Mouse (Mus musculus) stomach, embryonic 14.5 days (tissue): ENCODE results near the gene Wasf2. TPM values are rescaled to one million over a fixed set of nuclear protein-coding genes. Genes with fewer than 3 reads are reported as not detected.
A peak's percentile ranks its signal among the peaks of the same experiment; 100 is the strongest.

ENCODE experiments used
- ATAC-seq: fragments of 200-750 bp; cut with Nextera tagmentation; 2 replicates; pipeline ENCODE4 v1.8.0; 2017; ENCODE audit warnings: low read depth, moderate TSS enrichment; ENCODE audit not compliant: insufficient number of reproducible peaks, insufficient read depth, low FRiP score
- H3K27ac ChIP-seq: fragments of 300-500 bp; sonication (generic); 2 replicates; pipeline ENCODE4 v1.5.1; 2014; ENCODE audit warnings: mild to moderate bottlenecking, low read length, moderate library complexity, mixed read lengths
- H3K27me3 ChIP-seq: fragments of 300-500 bp; sonication (generic); 2 replicates; pipeline ENCODE4 v1.6.1; 2014; ENCODE audit warnings: low read length, control low read depth, mixed read lengths; ENCODE audit not compliant: control insufficient read depth, insufficient read depth
- H3K36me3 ChIP-seq: fragments of 300-500 bp; sonication (generic); 2 replicates; pipeline ENCODE4 v1.6.1; 2014; ENCODE audit warnings: mild to moderate bottlenecking, control low read depth, low read length, moderate library complexity, mixed read lengths; ENCODE audit not compliant: control insufficient read depth, insufficient read depth
- H3K4me1 ChIP-seq: fragments of 300-500 bp; sonication (generic); 2 replicates; pipeline ENCODE4 v1.6.1; 2014; ENCODE audit warnings: low read length, control low read depth, mixed read lengths; ENCODE audit not compliant: control insufficient read depth, insufficient read depth
- H3K4me2 ChIP-seq: fragments of 300-500 bp; sonication (generic); replicated peaks from 2 replicates; pipeline ENCODE4 v1.6.1; 2014; ENCODE audit warnings: low read depth, low read length, control low read depth
- H3K4me3 ChIP-seq: fragments of 300-500 bp; sonication (generic); 2 replicates; pipeline ENCODE4 v1.5.1; 2014; ENCODE audit warnings: low read depth, low read length, control low read depth
- H3K9ac ChIP-seq: fragments of 300-500 bp; sonication (generic); replicated peaks from 2 replicates; pipeline ENCODE4 v1.6.1; 2014; ENCODE audit warnings: low read depth, mild to moderate bottlenecking, control low read depth, low read length, moderate library complexity, mixed read lengths
- H3K9me3 ChIP-seq: fragments of 300-500 bp; sonication (generic); 2 replicates; pipeline ENCODE4 v1.6.1; 2016; ENCODE audit warnings: low read depth, low read length, control low read depth; ENCODE audit not compliant: control insufficient read depth
- WGBS: fragments of 180-500 bp; shearing (Covaris S2); extraction: QIAGEN DNeasy Blood & Tissue Kit; methylation state at CpG from one replicate; pipeline ENCODE4 v1.1.7; 2014; 5-methylcytosine and 5-hydroxymethylcytosine counted together
- polyA plus RNA-seq: library from polyadenylated mRNA; unstranded; fragments of >200 nt; fragmentation: Nextera tagmentation; extraction: Ambion mirVana; gene quantifications from 2 replicates; pipeline ENCODE4 v1.2.1, GENCODE M21; 2014

The Wasf2 gene
- polyA plus RNA-seq, 1 experiment from 2014 or later, result 120 TPM

DNA sequence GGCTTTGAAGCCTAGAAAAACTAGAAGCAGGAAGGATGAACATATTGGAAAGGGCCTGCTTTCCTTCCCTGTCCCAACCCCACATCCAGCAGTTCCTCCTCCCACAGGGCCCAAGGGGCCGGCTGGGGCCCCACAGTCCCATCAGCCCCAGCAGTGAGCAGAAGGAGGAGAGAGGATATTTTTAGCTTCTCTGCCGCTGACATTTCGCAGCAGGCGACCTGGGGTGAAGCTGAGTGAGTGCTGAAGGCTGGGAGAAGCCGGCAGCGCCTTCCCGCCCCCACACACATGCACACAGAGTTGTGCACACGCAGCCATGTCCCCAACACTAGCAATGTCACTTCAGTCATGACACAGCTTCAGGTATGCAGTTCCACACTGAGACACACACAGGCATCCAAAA lies 42.5 kb upstream of the Wasf2 start:
- ATAC-seq, result no peak; the same call in 1 of the 2 replicates
- WGBS, result 18% methylated on average over 8 of the region's 8 CpGs
- Histone ChIP-seq H3K27ac (peak overlapping the region; percentile 96), H3K4me1 (peaks cover 80% of the 10 kb centered on the region), H3K36me3 (no peaks in the 10 kb centered on the region), H3K4me2 (peak overlapping the region; percentile 7; the same call in 1 of the 2 replicates), H3K4me3 (no peak overlapping the region), H3K27me3 (no peaks in the 10 kb centered on the region), H3K9ac (peak overlapping the region; percentile 14; the same call in 1 of the 2 replicates), H3K9me3 (no peaks in the 10 kb centered on the region)

DNA sequence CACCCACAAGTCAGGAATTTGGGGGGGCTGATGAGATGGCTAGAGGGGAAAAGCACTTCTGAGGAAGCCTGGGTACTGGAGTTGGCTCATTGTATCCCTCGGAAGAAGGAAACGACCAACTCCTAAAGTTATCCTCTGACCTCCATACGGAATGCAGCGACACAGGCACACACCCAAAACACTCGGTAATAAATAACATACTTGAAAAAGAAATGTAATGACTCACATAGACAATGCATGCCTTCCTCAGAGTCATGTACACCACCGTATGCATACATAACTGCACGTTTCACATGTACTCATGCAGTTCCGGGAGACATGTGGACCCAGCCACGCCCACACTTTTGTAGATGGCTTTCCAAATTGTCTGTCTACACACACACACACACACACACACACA lies 41.0 kb upstream of the Wasf2 start:
- ATAC-seq, result no peak
- Histone ChIP-seq H3K36me3 (no peaks in the 10 kb centered on the region), H3K27me3 (no peaks in the 10 kb centered on the region), H3K4me2 (no peak overlapping the region), H3K4me3 (no peak overlapping the region), H3K27ac (peak overlapping the region; percentile 94; the same call in 1 of the 2 replicates), H3K4me1 (peaks cover 86% of the 10 kb centered on the region), H3K9me3 (no peaks in the 10 kb centered on the region), H3K9ac (no peak overlapping the region)
- 65% methylated on average over 9 of the region's 9 CpGs for WGBS

DNA sequence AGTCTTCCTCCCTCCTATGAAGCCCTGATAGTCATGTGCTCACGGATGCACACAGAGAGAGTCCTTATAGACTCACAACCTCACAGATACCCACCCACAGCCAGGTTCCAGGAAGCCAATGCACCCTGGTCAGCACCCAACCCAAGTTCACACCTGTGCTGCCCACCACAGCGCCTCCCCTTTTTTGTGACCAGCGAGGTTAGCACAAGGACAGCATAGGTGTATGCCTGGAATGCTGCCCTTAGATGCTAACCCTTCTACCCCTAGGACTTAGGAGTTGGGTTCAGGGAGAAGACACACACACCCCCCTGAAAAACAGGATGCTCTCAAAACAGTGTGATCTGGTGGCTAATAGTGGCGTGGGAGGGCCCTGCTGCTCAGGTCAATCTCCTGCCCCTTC lies 40.5 kb upstream of the Wasf2 start:
- H3K4me1 ChIP-seq, result peaks cover 86% of the 10 kb centered on the region
- ATAC-seq, result no peak
- WGBS, result 67% methylated on average over 4 of the region's 4 CpGs
- no peak overlapping the region for H3K9ac ChIP-seq
- peak overlapping the region; percentile 94 for H3K27ac ChIP-seq
- peak overlapping the region; percentile 5; the same call in 1 of the 2 replicates for H3K4me2 ChIP-seq
- H3K4me3 ChIP-seq, result no peak overlapping the region
- no peaks in the 10 kb centered on the region for H3K9me3 ChIP-seq
- no peaks in the 10 kb centered on the region for H3K27me3 ChIP-seq
- no peaks in the 10 kb centered on the region for H3K36me3 ChIP-seq

DNA sequence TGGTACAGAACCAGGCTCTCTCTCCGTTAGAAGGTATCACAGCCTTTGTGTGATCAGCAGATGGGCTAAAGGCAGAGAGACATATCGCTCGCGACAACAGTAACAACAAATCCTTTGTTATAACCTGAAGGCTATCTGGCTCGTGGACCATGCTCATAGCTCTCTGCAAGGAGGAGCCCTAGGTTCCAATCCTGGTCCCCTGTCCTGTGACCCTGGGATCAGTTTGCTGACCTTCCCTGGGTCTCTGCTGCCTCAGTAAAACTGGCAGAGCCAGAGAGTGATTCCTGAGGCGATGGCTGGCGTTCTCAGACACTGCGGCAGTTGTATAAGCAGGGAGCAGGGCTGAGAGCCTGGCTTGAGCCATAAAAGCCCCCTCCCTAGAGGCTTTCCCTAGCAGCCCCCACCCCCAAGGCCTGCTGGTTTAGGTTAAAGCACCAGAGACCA lies 40.0 kb upstream of the Wasf2 start:
- peak overlapping the region; percentile 5; the same call in 1 of the 2 replicates for H3K4me2 ChIP-seq
- no peaks in the 10 kb centered on the region for H3K9me3 ChIP-seq
- no peak overlapping the region for H3K4me3 ChIP-seq
- 36% methylated on average over 8 of the region's 8 CpGs for WGBS
- H3K4me1 ChIP-seq, result peaks cover 86% of the 10 kb centered on the region
- 0 out of 2 replicates have a peak, but pooled peaks have one; percentile 3 for ATAC-seq
- H3K9ac ChIP-seq, result no peak overlapping the region; the same call in 1 of the 2 replicates
- no peaks in the 10 kb centered on the region for H3K36me3 ChIP-seq
- H3K27ac ChIP-seq, result peak overlapping the region; percentile 94
- H3K27me3 ChIP-seq, result no peaks in the 10 kb centered on the region

DNA sequence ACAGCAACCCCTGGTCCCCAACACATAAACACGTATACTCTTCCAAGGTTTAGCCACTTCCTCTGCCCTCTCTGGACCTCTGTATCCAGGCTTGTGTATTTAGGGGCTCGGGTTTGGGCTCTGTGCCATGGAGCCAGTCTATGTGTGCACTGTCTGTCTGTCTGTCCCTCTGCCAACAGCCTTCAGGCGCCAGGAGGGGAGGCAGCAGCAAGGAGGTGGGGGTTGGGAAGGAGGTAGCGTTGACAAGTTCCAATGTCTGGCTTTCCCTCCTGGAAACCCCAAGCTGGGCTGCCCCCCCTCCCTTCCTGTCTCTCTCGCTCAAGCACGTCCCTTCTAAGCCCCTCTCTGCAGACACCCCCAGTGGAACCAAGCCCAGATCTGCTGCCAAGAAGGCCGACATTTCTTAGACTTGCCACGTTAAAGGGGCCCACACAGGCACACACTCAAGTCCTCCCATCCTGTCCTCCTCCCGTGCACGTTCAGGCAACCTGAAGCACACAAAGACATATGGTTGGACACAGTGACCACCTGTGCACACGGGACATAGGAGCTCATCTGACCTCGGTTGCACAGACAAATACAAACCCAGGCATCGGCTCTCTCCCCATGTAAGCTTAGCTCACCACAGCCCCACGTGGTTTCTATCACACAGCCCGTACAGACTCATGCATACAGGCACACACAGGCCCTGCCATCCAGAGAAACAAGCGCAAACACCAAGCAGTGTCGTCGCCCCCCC lies 39.4 kb upstream of the Wasf2 start:
- H3K27me3 ChIP-seq, result no peaks in the 10 kb centered on the region
- no peaks in the 10 kb centered on the region for H3K9me3 ChIP-seq
- peaks cover 85% of the 10 kb centered on the region for H3K4me1 ChIP-seq
- H3K9ac ChIP-seq, result no peak overlapping the region; the same call in 1 of the 2 replicates
- H3K36me3 ChIP-seq, result no peaks in the 10 kb centered on the region
- H3K4me3 ChIP-seq, result no peak overlapping the region
- ATAC-seq, result peak; percentile 51; the same call in 1 of the 2 replicates
- peak overlapping the region; percentile 94 for H3K27ac ChIP-seq
- H3K4me2 ChIP-seq, result 0 out of 2 replicates have a peak overlapping the region, but pooled peaks have one; percentile 12
- WGBS, result 16% methylated on average over 18 of the region's 18 CpGs

DNA sequence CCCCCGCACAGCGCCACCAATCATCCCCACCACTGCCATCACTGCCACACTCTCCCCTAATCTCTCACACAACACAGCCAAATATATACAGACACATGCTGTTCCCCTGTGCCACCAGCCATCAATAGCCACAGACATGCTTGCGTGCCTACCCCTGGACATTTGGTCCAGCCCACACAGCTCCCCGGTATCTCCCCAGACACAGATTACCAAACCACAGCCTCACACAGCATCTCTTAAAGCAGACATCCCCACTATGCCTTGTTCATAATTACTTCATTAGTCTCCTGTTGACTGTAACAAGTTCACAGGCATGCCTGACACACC lies 38.9 kb upstream of the Wasf2 start:
- no peaks in the 10 kb centered on the region for H3K9me3 ChIP-seq
- no peaks in the 10 kb centered on the region for H3K27me3 ChIP-seq
- H3K4me2 ChIP-seq, result 0 out of 2 replicates have a peak overlapping the region, but pooled peaks have one; percentile 12
- H3K27ac ChIP-seq, result peak overlapping the region; percentile 94
- no peak for ATAC-seq
- 67% methylated on average over 4 of the region's 4 CpGs for WGBS
- H3K36me3 ChIP-seq, result no peaks in the 10 kb centered on the region
- no peak overlapping the region for H3K9ac ChIP-seq
- H3K4me3 ChIP-seq, result no peak overlapping the region
- H3K4me1 ChIP-seq, result peaks cover 80% of the 10 kb centered on the region

DNA sequence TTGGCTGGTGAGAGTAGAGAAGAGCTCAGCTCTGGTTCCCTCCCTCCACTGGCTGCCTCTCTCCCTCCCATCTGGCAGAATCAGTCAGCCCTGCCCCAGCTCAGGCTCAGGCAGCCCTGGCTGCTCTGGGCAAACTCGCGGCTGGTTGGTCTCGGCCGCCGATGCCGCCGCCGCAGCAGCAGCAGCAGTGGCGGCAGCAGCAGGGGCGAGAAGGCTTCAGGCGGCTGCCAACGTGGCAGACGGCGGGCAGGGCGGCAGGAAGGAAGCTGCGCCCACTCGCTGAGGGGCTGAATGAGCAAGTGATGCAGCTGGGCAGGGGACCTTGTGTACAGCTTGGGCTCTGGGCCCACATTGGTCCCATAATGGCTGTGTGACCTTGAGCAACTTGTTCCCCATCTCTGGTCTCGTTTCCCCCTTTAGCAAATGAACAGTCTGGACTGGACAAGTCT lies 37.8 kb upstream of the Wasf2 start:
- H3K9ac ChIP-seq, result no peak overlapping the region; the same call in 1 of the 2 replicates
- no peak for ATAC-seq
- WGBS, result 11% methylated on average over 18 of the region's 18 CpGs
- H3K36me3 ChIP-seq, result no peaks in the 10 kb centered on the region
- H3K9me3 ChIP-seq, result no peaks in the 10 kb centered on the region
- peak overlapping the region; percentile 30; the same call in 1 of the 2 replicates for H3K4me2 ChIP-seq
- peaks cover 69% of the 10 kb centered on the region for H3K4me1 ChIP-seq
- H3K27ac ChIP-seq, result peak overlapping the region; percentile 94
- no peak overlapping the region for H3K4me3 ChIP-seq
- no peaks in the 10 kb centered on the region for H3K27me3 ChIP-seq

DNA sequence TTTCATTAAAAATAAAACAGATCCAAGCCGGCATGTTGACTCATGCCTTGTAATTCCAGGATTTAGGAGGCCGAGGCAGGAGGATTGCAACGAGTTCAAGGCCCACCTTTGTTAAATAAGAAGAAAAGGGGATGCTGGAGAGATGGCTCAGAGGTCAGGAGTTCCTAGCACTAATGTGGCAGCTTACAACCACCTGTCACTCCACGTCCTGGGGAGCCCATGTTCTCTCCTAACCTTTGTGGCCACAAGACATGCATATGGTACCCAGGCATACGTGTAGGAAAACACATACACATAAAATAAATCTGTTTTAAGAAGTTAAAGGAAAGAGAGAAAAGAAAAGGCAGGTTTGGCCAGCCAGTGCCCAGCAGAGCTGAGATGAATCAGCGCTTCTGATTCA lies 37.2 kb upstream of the Wasf2 start:
- 68% methylated on average over 6 of the region's 6 CpGs for WGBS
- Histone ChIP-seq H3K9ac (no peak overlapping the region), H3K4me3 (no peak overlapping the region), H3K36me3 (no peaks in the 10 kb centered on the region), H3K27me3 (no peaks in the 10 kb centered on the region), H3K4me2 (no peak overlapping the region), H3K9me3 (no peaks in the 10 kb centered on the region), H3K4me1 (peaks cover 64% of the 10 kb centered on the region), H3K27ac (peak overlapping the region; percentile 84)
- no peak for ATAC-seq
